Mouse (Mus musculus) gastrocnemius, adult 8-10 months (tissue): ENCODE results near the gene Syt8. TPM values are rescaled to one million over a fixed set of nuclear protein-coding genes. Genes with fewer than 3 reads are reported as not detected.

Experiments used
- DNase-seq, 2 experiments: peaks; one replicate each; pipeline ENCODE4 v3.0.0; 2022; ENCODE audit warnings: low spot score in 2 of 2
- total RNA-seq, 4 experiments: library from RNA; stranded (reverse); gene quantifications; 2 replicates each; pipeline ENCODE4 v1.2.4; 2022

Syt8 gene
- total RNA-seq, 4 experiments from 2014 or later = not detected

- DNase-seq = no peak
These were observed 26.0 kb upstream of the Syt8 start for GRCm38 (mm10) chr7:142408686-142409085.

- DNase-seq = no peak
These were observed 25.0 kb upstream of the Syt8 start for GRCm38 (mm10) chr7:142409603-142410002.

GRCm38 (mm10) chr7:142413285-142413684, 21.4 kb upstream of the Syt8 start:
- DNase-seq = no peak

DNA sequence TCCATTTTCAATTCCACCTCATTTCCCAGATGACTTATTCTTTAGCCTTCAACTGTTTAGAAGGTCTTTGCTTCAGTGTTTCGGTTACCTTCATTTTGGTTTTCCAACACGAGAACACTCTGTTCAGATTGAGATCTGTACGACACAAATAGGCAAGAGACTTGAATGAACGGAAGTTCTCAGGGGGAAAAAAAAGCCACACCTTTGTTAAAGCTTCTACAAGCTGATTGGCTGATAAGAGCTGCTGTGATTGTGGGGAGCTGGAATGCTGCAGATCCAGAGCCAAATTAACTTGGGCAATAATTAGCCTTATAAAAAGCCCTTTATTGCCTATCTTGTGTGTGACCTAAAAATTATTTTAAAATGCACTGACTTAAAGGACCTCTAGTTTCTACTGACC, 19.3 kb upstream of the Syt8 start:
- DNase-seq = no peak

DNA sequence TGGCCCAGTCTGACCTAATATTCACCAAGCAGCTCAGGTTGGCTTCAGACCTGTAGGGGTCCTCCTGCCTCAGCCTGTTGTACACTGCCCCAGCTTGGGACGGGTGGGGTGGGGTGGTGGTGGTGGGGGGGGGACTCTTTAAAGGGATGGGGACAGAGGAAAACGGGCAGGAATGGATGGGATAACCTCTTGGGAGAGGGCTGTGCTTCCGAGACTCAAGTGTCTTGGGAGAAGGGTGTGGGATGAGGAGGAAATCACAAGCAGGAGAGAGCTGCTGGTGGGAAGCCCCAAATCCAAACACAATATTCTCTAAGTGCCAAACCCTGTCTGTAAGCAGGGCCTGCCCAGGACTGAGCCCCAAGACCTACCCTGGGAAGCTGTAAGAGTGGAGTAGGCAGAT, 18.4 kb upstream of the Syt8 start:
- no peak for DNase-seq

DNA sequence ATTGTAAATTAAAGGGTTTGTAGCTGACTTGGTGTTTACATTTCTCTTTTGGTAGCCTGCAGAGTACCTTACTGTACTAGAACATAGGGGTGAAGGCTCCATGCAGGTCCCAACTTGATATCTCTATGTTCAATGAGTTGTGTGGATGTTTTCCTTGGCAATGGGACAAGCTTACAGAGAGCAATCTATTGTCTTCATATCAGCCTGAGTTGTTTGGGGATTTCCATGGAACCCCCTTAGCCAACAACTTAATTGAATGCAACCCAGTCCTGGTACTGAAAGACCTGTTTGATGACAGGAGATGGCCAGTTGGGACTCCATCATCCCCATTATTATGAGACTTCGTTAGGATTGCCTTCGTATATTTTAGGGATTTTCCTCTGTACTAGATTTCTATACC, 16.6 kb upstream of the Syt8 start:
- DNase-seq = no peak

DNA sequence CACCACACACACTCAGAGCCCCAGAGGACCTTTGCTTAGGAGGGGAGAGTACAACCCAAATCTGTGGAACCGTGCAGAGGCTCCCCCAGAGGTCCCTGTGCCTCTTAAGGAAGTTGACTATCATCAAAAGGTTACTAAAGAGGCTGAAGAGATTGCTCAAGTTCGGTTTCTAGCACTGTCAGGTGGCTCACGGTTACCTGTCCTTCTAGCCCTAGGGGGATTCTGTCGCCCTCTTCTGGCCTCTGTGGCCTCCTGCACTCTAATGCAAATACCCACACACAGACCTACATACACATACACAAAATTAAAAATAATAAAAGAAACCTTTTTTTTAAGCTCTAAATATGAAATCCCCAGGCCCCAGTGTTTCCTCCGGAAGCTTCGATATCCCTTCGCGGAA, 16.0 kb upstream of the Syt8 start:
- DNase-seq = no peak

DNA sequence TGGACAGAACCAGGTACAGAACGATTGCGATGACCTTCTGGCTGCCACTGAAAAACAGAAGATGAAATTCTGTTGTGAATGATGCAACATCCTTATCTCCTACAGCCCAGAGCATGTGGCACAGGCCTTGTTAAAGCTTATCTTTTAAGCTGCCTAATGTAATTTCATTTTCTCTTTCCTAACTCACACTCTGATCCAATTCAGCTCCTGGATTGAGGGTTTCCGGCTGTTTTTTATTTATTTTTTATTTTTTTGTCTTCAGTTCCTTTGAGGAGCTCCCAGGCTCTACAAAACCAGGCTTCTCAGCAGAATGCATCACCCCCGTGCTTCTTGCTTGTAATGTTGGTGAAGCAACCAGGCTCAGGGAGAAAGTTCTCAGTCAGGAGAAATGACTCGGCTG, 14.8 kb upstream of the Syt8 start:
- no peak for DNase-seq

DNA sequence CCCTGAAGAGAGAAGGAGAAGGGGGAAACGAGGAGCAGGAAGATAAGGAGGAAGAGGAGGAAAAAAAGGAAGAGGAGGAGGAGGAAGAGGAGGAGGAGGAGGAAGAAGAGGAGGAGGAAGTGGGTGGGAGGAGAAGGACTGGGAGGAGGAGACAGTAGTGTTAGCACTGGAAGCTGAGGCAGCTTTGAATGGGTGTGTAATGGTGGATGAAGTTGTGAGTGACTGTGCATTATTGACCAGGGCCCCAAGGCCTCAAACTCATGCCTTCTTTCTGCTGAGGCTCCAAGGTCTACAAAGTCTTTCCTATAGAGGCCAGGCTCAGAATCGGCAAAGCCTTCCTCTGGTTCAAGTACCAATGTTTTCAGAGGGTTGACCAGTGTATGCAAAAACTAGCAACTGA, 12.8 kb upstream of the Syt8 start:
- DNase-seq = no peak

GRCm38 (mm10) chr7:142425641-142426213, 8.9 kb upstream of the Syt8 start:
- DNase-seq = no peak

DNA sequence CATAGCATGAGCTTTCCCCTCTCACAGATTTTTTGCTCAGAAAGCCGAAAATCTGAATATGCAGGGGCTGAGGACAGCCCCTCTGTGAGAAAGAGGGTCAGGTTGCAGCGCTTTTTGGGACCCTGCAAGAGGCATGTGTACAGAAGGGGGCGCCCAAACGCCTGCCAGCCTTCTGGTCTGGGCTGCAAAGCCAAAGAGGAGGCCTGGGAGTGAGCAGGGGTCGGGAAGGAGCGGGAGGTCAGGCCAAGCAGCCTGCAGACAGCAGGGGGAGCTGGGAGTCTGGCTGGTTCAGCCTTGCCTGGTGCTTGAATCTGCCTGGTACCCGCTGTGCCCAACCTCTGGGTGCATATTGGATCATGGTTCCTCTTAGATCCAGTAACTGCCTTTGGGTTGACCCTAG, 6.4 kb upstream of the Syt8 start:
- no peak for DNase-seq

- no peak for DNase-seq
These were observed 4.4 kb upstream of the Syt8 start for GRCm38 (mm10) chr7:142430160-142430678.

- no peak for DNase-seq
These were observed 3.5 kb upstream of the Syt8 start for GRCm38 (mm10) chr7:142431106-142431505.

DNA sequence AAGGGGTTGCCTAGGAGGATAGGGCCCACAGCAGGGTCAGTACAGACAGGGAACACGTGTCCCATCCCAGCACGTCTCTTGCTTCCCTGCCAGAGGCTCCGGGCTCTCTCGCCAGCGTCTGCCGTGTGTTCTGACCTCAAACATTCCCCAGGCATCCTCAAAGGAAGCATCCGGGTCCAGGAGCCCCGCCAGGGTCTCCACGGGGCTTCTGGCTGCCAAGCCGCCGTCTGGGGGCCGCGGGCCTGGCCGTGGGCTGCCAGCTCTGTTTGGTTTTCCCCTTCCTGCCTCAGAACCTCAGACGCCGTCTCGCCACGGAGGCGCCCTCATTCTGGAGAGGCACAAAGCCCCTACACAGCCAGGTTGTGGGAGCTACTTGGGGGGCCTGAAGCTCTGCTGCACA, 1.0 kb upstream of the Syt8 start:
- DNase-seq = no peak

- no peak for DNase-seq
These were observed 874 bp downstream of the Syt8 start for GRCm38 (mm10) chr7:142435524-142435923.

DNA sequence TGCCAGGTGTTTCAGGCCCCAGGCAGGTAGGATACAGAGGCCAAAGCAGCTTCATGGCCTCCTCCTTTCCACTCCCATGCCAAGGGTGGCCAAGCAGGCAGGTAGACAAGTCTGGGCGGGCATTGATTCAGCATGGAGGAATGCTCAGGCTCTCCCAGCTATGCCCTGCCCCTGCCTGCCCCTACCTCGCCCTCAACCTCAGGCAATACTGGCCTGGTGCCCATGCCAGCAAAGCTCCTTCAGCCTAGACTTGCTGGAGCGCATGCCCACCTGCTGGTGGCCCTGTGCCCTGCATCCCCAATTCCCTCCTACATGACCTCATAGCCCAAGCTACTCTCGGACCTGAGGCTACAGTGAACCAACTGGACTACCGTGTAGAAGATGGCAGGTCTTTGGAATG, 2.7 kb downstream of the Syt8 start:
- DNase-seq = no peak

DNA sequence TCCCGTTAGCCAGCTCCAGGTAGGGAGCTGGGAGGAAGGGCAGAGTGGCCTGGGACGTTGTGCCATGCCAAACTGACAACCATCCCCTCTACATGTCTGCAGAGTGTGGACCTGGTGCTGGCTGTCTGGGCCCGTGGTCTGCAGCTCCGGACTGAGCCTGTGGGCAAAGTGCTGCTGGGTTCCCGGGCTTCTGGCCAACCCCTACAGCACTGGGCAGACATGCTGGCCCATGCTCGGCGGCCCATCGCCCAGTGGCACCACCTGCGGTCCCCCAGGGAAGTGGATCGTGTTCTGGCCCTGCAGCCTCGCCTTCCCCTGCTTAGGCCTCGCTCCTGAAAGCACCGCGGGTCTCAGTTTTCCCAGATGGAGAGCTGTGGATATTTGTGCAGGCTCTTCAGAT, 5.3 kb downstream of the Syt8 start:
- DNase-seq = peak in 1 of 2 experiments; percentile 67

GRCm38 (mm10) chr7:142440657-142441114, 6.0 kb downstream of the Syt8 start:
- DNase-seq = peak; percentile 69 to 80

- peak; percentile 79 to 87 for DNase-seq
These were observed 6.9 kb downstream of the Syt8 start, which contains the start of gene Tnni2 for GRCm38 (mm10) chr7:142441585-142441984. Gene Tnni2 (plus strand): TSS chr7:142441808.

DNA sequence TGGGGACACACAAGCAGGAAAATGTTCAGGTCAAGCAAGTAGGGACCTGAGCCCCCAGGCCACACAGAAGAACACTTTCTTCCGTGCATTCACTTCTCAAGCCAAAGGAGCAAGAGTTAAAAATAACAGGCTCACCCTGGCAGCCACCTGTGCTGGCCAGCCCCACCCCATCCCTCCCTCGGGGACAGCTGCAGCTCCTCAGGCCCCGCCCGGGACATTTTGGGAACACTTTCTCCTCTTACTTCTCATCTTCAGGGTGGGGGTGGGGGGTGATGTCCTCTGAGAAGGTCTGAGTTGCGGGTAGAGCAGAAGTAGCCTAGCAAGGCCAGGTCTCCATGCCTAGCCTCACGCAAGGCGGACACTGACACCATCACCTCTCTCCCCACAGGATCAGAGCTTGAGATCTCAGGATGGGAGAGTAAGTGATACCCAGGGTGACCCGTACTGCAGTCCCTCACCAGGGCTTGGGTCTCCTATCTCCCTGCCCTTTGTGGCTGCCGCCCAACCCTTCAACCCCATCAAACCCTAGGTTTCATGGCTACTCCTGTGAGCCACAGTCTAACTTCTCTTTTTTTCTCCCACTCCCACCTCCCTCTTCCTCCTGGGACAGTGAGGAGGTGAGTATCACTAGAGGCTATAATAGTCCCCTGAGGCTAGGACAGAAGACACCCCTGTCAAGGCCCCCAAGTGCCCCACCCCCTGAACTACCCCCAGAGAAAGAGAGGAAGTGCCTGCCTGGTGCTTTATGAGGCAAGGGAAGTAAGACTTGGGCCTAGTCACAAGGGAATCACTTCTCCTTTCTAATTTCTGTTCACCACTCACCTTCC, 7.6 kb downstream of the Syt8 start:
- peak in 1 of 2 experiments; percentile 59 for DNase-seq

DNA sequence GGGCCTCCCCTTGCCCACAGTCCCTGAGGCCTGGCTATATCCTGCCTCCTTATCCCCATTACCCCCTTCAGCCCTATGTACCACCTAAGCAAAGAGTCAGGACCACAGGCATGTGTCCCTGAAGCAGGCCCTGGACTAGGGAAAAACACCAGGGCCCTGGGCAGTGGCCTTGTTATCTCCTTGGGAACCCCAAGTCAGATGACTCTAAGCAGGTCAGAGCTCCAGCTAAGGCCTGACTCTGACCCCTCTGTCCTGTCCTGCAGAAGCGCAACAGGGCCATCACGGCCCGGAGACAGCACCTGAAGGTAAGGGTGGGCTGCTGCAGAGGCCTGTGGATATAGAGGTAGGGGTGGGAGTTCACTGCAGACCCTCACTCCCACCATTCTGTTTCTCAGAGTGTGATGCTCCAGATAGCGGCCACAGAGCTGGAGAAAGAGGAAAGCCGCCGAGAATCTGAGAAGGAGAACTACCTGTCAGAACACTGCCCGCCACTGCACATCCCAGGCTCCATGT, 8.3 kb downstream of the Syt8 start:
- DNase-seq = no peak

DNA sequence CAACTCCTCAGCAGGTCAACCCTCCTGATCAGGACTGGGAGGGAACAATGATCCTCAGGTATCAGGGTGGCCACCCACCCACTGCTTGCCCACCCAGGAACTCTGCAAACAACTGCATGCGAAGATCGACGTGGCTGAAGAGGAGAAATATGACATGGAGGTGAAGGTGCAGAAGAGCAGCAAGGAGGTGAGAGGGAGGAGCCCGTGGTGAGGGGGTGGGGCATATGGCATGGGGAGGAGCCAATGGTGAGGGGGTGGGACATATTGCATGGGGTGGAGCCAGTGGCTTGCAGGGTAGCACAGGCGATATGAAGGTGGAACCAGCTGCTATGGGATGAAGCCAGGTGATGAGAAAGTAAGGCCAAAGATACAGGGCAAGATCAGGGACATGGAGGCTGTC, 8.8 kb downstream of the Syt8 start:
- no peak for DNase-seq

DNA sequence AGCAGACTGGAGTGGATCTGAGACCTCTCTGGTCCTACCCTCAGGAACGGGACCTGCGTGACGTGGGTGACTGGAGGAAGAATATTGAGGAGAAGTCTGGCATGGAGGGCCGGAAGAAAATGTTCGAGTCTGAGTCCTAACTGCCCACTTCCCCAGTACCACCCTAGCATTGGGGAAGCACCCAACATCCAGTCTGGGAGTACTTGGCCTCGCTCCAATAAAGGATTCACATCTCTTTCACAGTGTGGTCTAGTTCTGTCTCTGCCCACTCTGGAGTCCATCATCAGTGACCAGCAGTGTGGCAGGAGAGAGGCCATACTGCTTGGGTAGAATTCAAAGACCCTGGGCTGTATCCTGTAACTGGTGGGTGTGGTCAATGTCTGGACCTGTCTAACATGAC, 9.5 kb downstream of the Syt8 start:
- no peak for DNase-seq
